Mouse (Mus musculus) adrenal gland, adult 18-20 months (tissue): ENCODE data around the gene Kremen1. TPM values are rescaled to one million over a fixed set of nuclear protein-coding genes. Genes with fewer than 3 reads are reported as not detected.

Source experiments
- DNase-seq, 2 experiments: peaks; one replicate each; pipeline ENCODE4 v3.0.0; 2021 to 2022; ENCODE audit warnings: low spot score in 2 of 2
- total RNA-seq, 2 experiments: library from RNA; stranded (reverse); gene quantifications; 1 replicate in 1 of 2; 2 replicates in 1 of 2; pipeline ENCODE4 v1.2.3; 2021

Kremen1 gene
- total RNA-seq, 2 experiments from 2014 or later, result 17.2 to 19.1 TPM

- no peak for DNase-seq
These were observed 21.4 kb downstream of the Kremen1 start for GRCm38 (mm10) chr11:5239706-5240690.

- no peak for DNase-seq
These were observed 41.4 kb downstream of the Kremen1 start for GRCm38 (mm10) chr11:5219910-5220447.

GRCm38 (mm10) chr11:5219371-5219770 is 42.0 kb downstream of the Kremen1 start:
- DNase-seq, result no peak

- no peak for DNase-seq
These were observed 45.8 kb downstream of the Kremen1 start for GRCm38 (mm10) chr11:5215401-5216187.

GRCm38 (mm10) chr11:5214483-5215040 is 46.8 kb downstream of the Kremen1 start:
- DNase-seq, result no peak

GRCm38 (mm10) chr11:5203054-5203453 is 58.3 kb downstream of the Kremen1 start:
- DNase-seq, result no peak

GRCm38 (mm10) chr11:5201799-5202680 is 59.3 kb downstream of the Kremen1 start:
- no peak for DNase-seq

GRCm38 (mm10) chr11:5199879-5200278 is 61.5 kb downstream of the Kremen1 start:
- DNase-seq, result no peak

- no peak for DNase-seq
These were observed 64.3 kb downstream of the Kremen1 start for GRCm38 (mm10) chr11:5197068-5197467.

GRCm38 (mm10) chr11:5196583-5196982 is 64.8 kb downstream of the Kremen1 start:
- no peak for DNase-seq

- DNase-seq, result no peak
These were observed 67.8 kb downstream of the Kremen1 start for GRCm38 (mm10) chr11:5193576-5193881.

- DNase-seq, result no peak
These were observed 68.3 kb downstream of the Kremen1 start for GRCm38 (mm10) chr11:5192840-5193575.

GRCm38 (mm10) chr11:5192084-5192516 is 69.3 kb downstream of the Kremen1 start:
- no peak for DNase-seq

GRCm38 (mm10) chr11:5189239-5189933 is 72.0 kb downstream of the Kremen1 start:
- DNase-seq, result no peak

GRCm38 (mm10) chr11:5188170-5188569 is 73.2 kb downstream of the Kremen1 start:
- DNase-seq, result peak in 1 of 2 experiments; percentile 11

- DNase-seq, result no peak
These were observed 76.5 kb downstream of the Kremen1 start for GRCm38 (mm10) chr11:5184832-5185231.

GRCm38 (mm10) chr11:5184250-5184649 is 77.1 kb downstream of the Kremen1 start:
- DNase-seq, result no peak

GRCm38 (mm10) chr11:5182870-5183269 is 78.5 kb downstream of the Kremen1 start:
- no peak for DNase-seq

- peak; percentile 85 to 89 for DNase-seq
These were observed 79.4 kb downstream of the Kremen1 start for GRCm38 (mm10) chr11:5181850-5182404.
